Mouse (Mus musculus): ENCODE results near the gene Tex37.

The Tex37 gene

GRCm38 (mm10) chr6:70880714-70881304 is 37.9 kb downstream of the Tex37 start:
- DNase-seq (ENCODE audit: low spot score) = peak; percentile 81

GRCm38 (mm10) chr6:70875017-70875416 is 43.7 kb downstream of the Tex37 start:
- DNase-seq (ENCODE audit: low spot score) = no peak

- no peak for DNase-seq (ENCODE audit: low spot score)
Measured at GRCm38 (mm10) chr6:70874035-70874775, 44.5 kb downstream of the Tex37 start.

- DNase-seq (ENCODE audit: low spot score) = no peak
Measured at GRCm38 (mm10) chr6:70872570-70872969, 46.2 kb downstream of the Tex37 start.

- DNase-seq (ENCODE audit: low spot score) = no peak
Measured at GRCm38 (mm10) chr6:70872128-70872527, 46.6 kb downstream of the Tex37 start.

- no peak for DNase-seq (ENCODE audit: low spot score)
Measured at GRCm38 (mm10) chr6:70871511-70871980, 47.2 kb downstream of the Tex37 start.

GRCm38 (mm10) chr6:70867297-70867696 is 51.4 kb downstream of the Tex37 start:
- no peak for DNase-seq (ENCODE audit: low spot score)

- no peak for DNase-seq (ENCODE audit: low spot score)
Measured at GRCm38 (mm10) chr6:70866761-70867160, 52.0 kb downstream of the Tex37 start.

GRCm38 (mm10) chr6:70864285-70864684 is 54.4 kb downstream of the Tex37 start:
- DNase-seq (ENCODE audit: low spot score) = no peak

All from ovary, postnatal 14 days (tissue).